Mouse (Mus musculus): ENCODE data around the gene Herc1. TPM values are rescaled to one million over a fixed set of nuclear protein-coding genes. Genes with fewer than 3 reads are reported as not detected.

The Herc1 gene
- polyA plus RNA-seq (2012; ENCODE audit: low replicate concordance) = 8.8 and 11.9 TPM in 2 replicates

DNA sequence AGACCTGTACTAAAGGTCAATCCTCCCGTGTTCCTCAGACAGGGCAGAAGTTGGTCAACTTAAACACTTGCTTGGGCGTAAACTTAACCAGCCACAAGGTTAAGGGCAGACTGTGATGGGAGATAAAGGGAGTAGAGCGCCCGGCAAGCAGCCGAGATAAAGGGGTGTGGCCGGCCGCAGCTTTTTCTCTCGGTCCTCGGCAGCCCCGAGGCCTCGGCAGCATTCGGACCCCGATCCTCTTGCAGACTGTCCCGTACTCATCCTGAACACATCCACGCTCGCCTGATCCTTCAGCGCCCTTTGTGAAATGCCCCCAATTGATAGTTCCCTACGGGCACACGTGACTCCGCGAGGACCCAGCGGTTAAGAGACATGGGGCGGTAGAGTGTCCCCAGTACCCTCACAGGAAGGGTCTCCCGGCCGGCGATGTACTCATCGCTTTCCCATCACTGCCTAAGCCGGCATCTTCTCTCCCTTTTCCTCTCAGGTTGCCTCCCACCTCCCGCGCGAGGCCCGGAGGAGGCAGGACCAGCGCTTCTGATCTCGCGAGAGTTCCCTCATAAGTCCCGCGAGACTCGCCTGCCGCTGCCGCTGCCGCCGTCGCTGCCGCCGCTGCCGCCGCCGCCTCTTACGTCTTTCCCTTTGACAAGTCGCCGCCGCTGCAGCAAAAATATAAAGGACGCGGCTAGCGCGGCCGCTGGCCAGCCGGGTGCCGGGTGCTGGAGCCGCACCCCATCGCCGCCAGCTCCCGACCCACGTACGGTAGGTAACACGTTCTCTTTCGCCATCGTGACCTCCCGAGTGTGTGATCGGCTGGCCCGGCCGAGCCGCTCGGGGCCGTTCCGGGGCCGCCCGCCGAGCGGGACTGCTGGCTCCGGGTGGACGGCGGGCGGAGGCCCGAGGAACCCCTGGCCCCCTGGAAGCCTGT is at the start of gene Herc1:
Gene Herc1, plus strand, starts transcription at position 591 of the 928 bp plus-strand sequence.

DNA sequence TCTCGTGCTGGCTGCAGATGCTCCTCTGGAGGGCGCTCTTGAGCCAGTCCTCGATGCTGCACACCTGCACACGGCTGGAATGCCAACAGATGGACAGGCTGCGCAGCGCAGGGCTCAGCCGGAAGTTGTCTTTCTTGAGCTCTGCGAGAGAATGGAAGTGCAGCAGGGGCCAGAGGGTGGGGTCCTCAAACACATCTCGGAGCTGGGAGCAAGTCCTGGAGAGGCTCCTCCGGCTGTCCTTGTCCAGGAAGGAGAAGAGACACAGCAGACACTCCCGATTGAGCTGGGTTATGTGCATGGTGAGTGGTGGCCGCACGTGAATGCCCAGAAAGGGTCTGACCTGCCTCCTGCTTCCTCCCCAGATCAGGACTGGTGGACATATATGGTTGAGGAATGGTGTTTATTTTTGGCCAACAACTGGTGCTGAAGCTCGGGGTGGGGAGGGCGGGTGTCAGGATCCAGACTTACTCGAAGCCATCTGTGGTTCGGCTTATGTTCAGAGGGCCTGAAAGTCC is 164.1 kb downstream of the Herc1 start, which contains the start of gene Fbxl22:
Gene Fbxl22, minus strand, starts transcription at position 338 of the 515 bp plus-strand sequence.

Other genes with a start within 250 kb of the Herc1 start
- gene Snx1, start 223.9 kb upstream of the Herc1 start, polyA plus RNA-seq (2012; ENCODE audit: low replicate concordance) = 162 and 365 TPM in 2 replicates
- gene Ciao2a, start 223.8 kb upstream of the Herc1 start, polyA plus RNA-seq (2012; ENCODE audit: low replicate concordance) = 4.9 and 14.4 TPM in 2 replicates
- 5.3 and 5.6 TPM in 2 replicates for gene Dapk2, start 192.2 kb upstream of the Herc1 start, polyA plus RNA-seq (2012; ENCODE audit: low replicate concordance)
- gene Fbxl22, start 164.1 kb downstream of the Herc1 start, polyA plus RNA-seq (2012; ENCODE audit: low replicate concordance) = 0.34 and 0.56 TPM in 2 replicates
- 21.0 and 61.9 TPM in 2 replicates for gene Usp3, start 242.7 kb downstream of the Herc1 start, polyA plus RNA-seq (2012; ENCODE audit: low replicate concordance)